Comparison of ENCODE assay signal across 14 mouse cellular contexts in the genomic region with DNA sequence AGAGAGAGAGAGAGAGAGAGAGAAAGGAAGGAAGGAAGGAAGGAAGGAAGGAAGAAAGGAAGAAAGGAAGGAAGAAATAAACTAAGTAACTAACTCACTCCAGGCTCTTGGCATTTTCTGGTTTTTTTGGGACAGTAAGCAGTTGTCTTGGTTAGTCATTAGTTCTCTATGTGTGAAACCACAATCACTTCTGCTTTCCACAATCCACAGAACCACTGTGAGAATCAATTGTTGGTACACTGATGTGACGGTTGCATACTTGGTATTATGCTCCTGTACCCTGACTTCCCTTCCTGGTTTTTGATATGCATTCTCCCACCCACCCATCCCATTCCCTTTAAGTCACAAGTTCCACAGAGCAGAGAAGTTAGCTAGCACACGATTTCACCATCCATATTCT. TPM values are rescaled to one million over a fixed set of nuclear protein-coding genes. Genes with fewer than 3 reads are reported as not detected.
A peak's percentile ranks its signal among the peaks of the same experiment; 100 is the strongest.
DNase-seq lines count a peak whose midpoint lies in the region; ATAC-seq and TF ChIP-seq lines count a peak whose summit lies in the region.
"Had no signal": no experiment of that assay in that cellular context is flagged by ENCODE, and none has a peak within 500 bp of the region (broad histone marks: within the 10 kb centered on the region; RNA-seq: fewer than 3 reads in every experiment).

No protein-coding gene starts in this region.

- H3K27ac ChIP-seq in intestine, embryonic 14.5 days (ENCODE audit: low read depth), result no peak overlapping the region
- no peak overlapping the region for H3K27ac ChIP-seq in intestine, postnatal 0 days (ENCODE audit: low read depth, low read length)
- peak overlapping the region; percentile 98; the same call in 1 of the 2 replicates for H3K27ac ChIP-seq in bone marrow macrophage, adult 2 months (ENCODE audit: insufficient read depth, low read depth, low read length)
- no peak overlapping the region for H3K27ac ChIP-seq in liver, embryonic 15.5 days (replicated peaks)
- H3K27ac ChIP-seq: embryonic facial prominence, embryonic 15.5 days; neural tube, embryonic 12.5 days had no signal

- peaks cover 8% of the 10 kb centered on the region for H3K4me1 ChIP-seq in intestine, embryonic 14.5 days (replicated peaks; ENCODE audit: control insufficient read depth, insufficient read depth, low read length)
- peaks cover 6% of the 10 kb centered on the region; the same call in 1 of the 2 replicates for H3K4me1 ChIP-seq in intestine, postnatal 0 days (replicated peaks; ENCODE audit: control insufficient read depth, insufficient read depth, low read length)
- H3K4me1 ChIP-seq in bone marrow macrophage, adult 2 months (ENCODE audit: control insufficient read depth, insufficient read depth, low read length), result peaks cover 16% of the 10 kb centered on the region
- peaks cover 31% of the 10 kb centered on the region for H3K4me1 ChIP-seq in liver, embryonic 15.5 days (replicated peaks)

- no peak for TF ChIP-seq CTCF in intestine, postnatal 0 days (IDR thresholded peaks at IDR 0.05; ENCODE audit: low read depth)
- no peak for TF ChIP-seq CTCF in bone marrow macrophage, adult 2 months (IDR thresholded peaks at IDR 0.05; ENCODE audit: low read depth, low read length)

- no peak for ATAC-seq in intestine, embryonic 14.5 days (replicated peaks; ENCODE audit: low FRiP score, low TSS enrichment, low read depth)
- no peak for ATAC-seq in intestine, postnatal 0 days
- no peak for ATAC-seq in liver, embryonic 15.5 days (ENCODE audit: insufficient read depth)

- peaks cover 38% of the 10 kb centered on the region for H3K36me3 ChIP-seq in intestine, embryonic 14.5 days (ENCODE audit: control insufficient read depth, insufficient read depth, low read length)
- H3K36me3 ChIP-seq in intestine, postnatal 0 days (ENCODE audit: control insufficient read depth, insufficient read depth), result peaks cover 41% of the 10 kb centered on the region
- peaks cover 38% of the 10 kb centered on the region for H3K36me3 ChIP-seq in liver, embryonic 15.5 days (replicated peaks)

- no peaks in the 10 kb centered on the region for H3K9me3 ChIP-seq in intestine, embryonic 14.5 days (ENCODE audit: control insufficient read depth, low read length)
- no peaks in the 10 kb centered on the region for H3K9me3 ChIP-seq in intestine, postnatal 0 days (ENCODE audit: control insufficient read depth)
- H3K9me3 ChIP-seq in liver, embryonic 15.5 days (replicated peaks), result no peaks in the 10 kb centered on the region
- H3K9me3 ChIP-seq: embryonic facial prominence, embryonic 15.5 days; neural tube, embryonic 12.5 days had no signal

- 0 out of 2 replicates have a peak overlapping the region, but pooled peaks have one; percentile 100 for H3K4me3 ChIP-seq in intestine, embryonic 14.5 days (ENCODE audit: low read depth, low read length)
- no peak overlapping the region for H3K4me3 ChIP-seq in intestine, postnatal 0 days (ENCODE audit: low read depth, low read length)
- peak overlapping the region; percentile 98; the same call in 1 of the 2 replicates for H3K4me3 ChIP-seq in bone marrow macrophage, adult 2 months (ENCODE audit: insufficient read depth, low read length)
- peak overlapping the region; percentile 89 for H3K4me3 ChIP-seq in liver, embryonic 15.5 days (replicated peaks)

- no peak overlapping the region for H3K9ac ChIP-seq in intestine, embryonic 14.5 days (ENCODE audit: low read length)
- H3K9ac ChIP-seq in intestine, postnatal 0 days (ENCODE audit: low read depth, low read length), result no peak overlapping the region
- H3K9ac ChIP-seq in liver, embryonic 15.5 days, result no peak overlapping the region

- TF ChIP-seq POLR2A in bone marrow macrophage, adult 2 months (IDR thresholded peaks at IDR 0.05; ENCODE audit: borderline replicate concordance, low read depth, low read length), result no peak

- H3K27me3 ChIP-seq in intestine, embryonic 14.5 days (replicated peaks; ENCODE audit: control insufficient read depth, insufficient read depth, low read length), result no peaks in the 10 kb centered on the region
- no peaks in the 10 kb centered on the region for H3K27me3 ChIP-seq in intestine, postnatal 0 days (replicated peaks; ENCODE audit: control insufficient read depth, insufficient read depth, low read length)
- no peaks in the 10 kb centered on the region for H3K27me3 ChIP-seq in liver, embryonic 15.5 days
- H3K27me3 ChIP-seq: embryonic facial prominence, embryonic 15.5 days; neural tube, embryonic 12.5 days had no signal

- 86% methylated on average over 2 of the region's 2 CpGs for WGBS in intestine, embryonic 14.5 days
- 87% methylated on average over 2 of the region's 2 CpGs for WGBS in intestine, postnatal 0 days
- 28% methylated on average over 2 of the region's 2 CpGs for WGBS in liver, embryonic 15.5 days (ENCODE audit: insufficient replicate concordance)

- no peak overlapping the region for H3K4me2 ChIP-seq in intestine, embryonic 14.5 days (ENCODE audit: low read length)
- no peak overlapping the region for H3K4me2 ChIP-seq in intestine, postnatal 0 days (replicated peaks; ENCODE audit: low read depth)
- H3K4me2 ChIP-seq in liver, embryonic 15.5 days, result peak overlapping the region; percentile 84

- DNase-seq in intestine, embryonic 14.5 days (ENCODE audit: low spot score), result no peak
- DNase-seq in A20 (ENCODE audit: low read depth, low spot score), result peak; percentile 34
- DNase-seq in embryo, embryonic 10 days (ENCODE audit: low spot score), result no peak
- DNase-seq in spleen, adult 18-20 months, result no peak
- no peak for DNase-seq in spleen, adult 12 weeks (ENCODE audit: low spot score)
- DNase-seq: adrenal gland, postnatal 10 days; cerebellum, adult 18-20 months; gastrocnemius, adult 2 months; lung, adult 2 months had no signal

RNA-seq across cellular contexts. Expression of gene Dhx38, which starts 1.8 kb away (rescaled TPM):
- 22.1 and 23.3 TPM in 2 replicates for polyA plus RNA-seq in intestine, embryonic 14.5 days (2014; fragmentation: Nextera tagmentation; extraction: Ambion mirVana)
- polyA plus RNA-seq in intestine, postnatal 0 days (2015; fragmentation: Nextera tagmentation; extraction: Ambion mirVana), result 7.8 and 8.9 TPM in 2 replicates
- polyA plus RNA-seq in bone marrow macrophage, adult 2 months (2012; ENCODE audit: insufficient read depth, insufficient read length, missing spikeins), result 29.8 and 32.9 TPM in 2 replicates
- 9.7 and 11.4 TPM in 2 replicates for polyA plus RNA-seq in liver, embryonic 15.5 days (2015; fragmentation: Nextera tagmentation; extraction: Ambion mirVana)

RNA-seq across cellular contexts. Expression of gene Txnl4b, which starts 1.8 kb away (rescaled TPM):
- 23.6 and 24.3 TPM in 2 replicates for polyA plus RNA-seq in intestine, embryonic 14.5 days (2014; fragmentation: Nextera tagmentation; extraction: Ambion mirVana)
- 13.9 and 17.0 TPM in 2 replicates for polyA plus RNA-seq in intestine, postnatal 0 days (2015; fragmentation: Nextera tagmentation; extraction: Ambion mirVana)
- 12.7 and 16.7 TPM in 2 replicates for polyA plus RNA-seq in bone marrow macrophage, adult 2 months (2012; ENCODE audit: insufficient read depth, insufficient read length, missing spikeins)
- polyA plus RNA-seq in liver, embryonic 15.5 days (2015; fragmentation: Nextera tagmentation; extraction: Ambion mirVana), result 9.3 and 10.7 TPM in 2 replicates

RNA-seq across cellular contexts. Expression of gene Hp, which starts 15.1 kb away (rescaled TPM):
- polyA plus RNA-seq in intestine, embryonic 14.5 days (2014; fragmentation: Nextera tagmentation; extraction: Ambion mirVana), result 0.17 and 0.53 TPM in 2 replicates
- polyA plus RNA-seq in intestine, postnatal 0 days (2015; fragmentation: Nextera tagmentation; extraction: Ambion mirVana), result 0.47 and 0.50 TPM in 2 replicates
- polyA plus RNA-seq in bone marrow macrophage, adult 2 months (2012; ENCODE audit: insufficient read depth, insufficient read length, missing spikeins), result 0.74 TPM in 1 of 2 replicates, not detected in the other
- 125 and 188 TPM in 2 replicates for polyA plus RNA-seq in liver, embryonic 15.5 days (2015; fragmentation: Nextera tagmentation; extraction: Ambion mirVana)

RNA-seq across cellular contexts. Expression of gene Dhodh, which starts 44.6 kb away (rescaled TPM):
- polyA plus RNA-seq in intestine, embryonic 14.5 days (2014; fragmentation: Nextera tagmentation; extraction: Ambion mirVana), result 58.8 and 61.1 TPM in 2 replicates
- polyA plus RNA-seq in intestine, postnatal 0 days (2015; fragmentation: Nextera tagmentation; extraction: Ambion mirVana), result 12.5 and 13.5 TPM in 2 replicates
- polyA plus RNA-seq in bone marrow macrophage, adult 2 months (2012; ENCODE audit: insufficient read depth, insufficient read length, missing spikeins), result 7.4 and 9.4 TPM in 2 replicates
- 17.2 and 20.3 TPM in 2 replicates for polyA plus RNA-seq in liver, embryonic 15.5 days (2015; fragmentation: Nextera tagmentation; extraction: Ambion mirVana)

RNA-seq across cellular contexts. Expression of gene Pkd1l3, which starts 50.4 kb away (rescaled TPM):
- polyA plus RNA-seq in intestine, embryonic 14.5 days (2014; fragmentation: Nextera tagmentation; extraction: Ambion mirVana), result 0.13 and 0.37 TPM in 2 replicates
- polyA plus RNA-seq in intestine, postnatal 0 days (2015; fragmentation: Nextera tagmentation; extraction: Ambion mirVana), result not detected in 2 replicates
- polyA plus RNA-seq in bone marrow macrophage, adult 2 months (2012; ENCODE audit: insufficient read depth, insufficient read length, missing spikeins), result not detected in 2 replicates
- 0.21 and 0.46 TPM in 2 replicates for polyA plus RNA-seq in liver, embryonic 15.5 days (2015; fragmentation: Nextera tagmentation; extraction: Ambion mirVana)

Comparison
In these comparisons a context has a peak if more than half of its experiments do, and no peak if none do; other contexts are left out.
1. RNA of gene Hp, which starts 15.1 kb away (polyA plus RNA-seq): 125 to 188 TPM in liver, embryonic 15.5 days; 0.74 TPM in bone marrow macrophage, adult 2 months, 0.17 to 0.53 TPM in intestine, embryonic 14.5 days and 0.47 to 0.50 TPM in intestine, postnatal 0 days; every median in the first group is over 10 times any median in the second.